Mouse (Mus musculus) cerebellum, adult 2 months (tissue): ENCODE measurements at regions not wholly inside any gene's neighbourhood (a gene's known extent, or its start where the extent isn't known, plus 50 kb on each side); places are given as distances from the start of the nearest gene placed in this dataset.

ENCODE experiments used
- CTCF ChIP-seq: fragments of 200-500 bp; IDR thresholded peaks from 2 replicates; pipeline ENCODE4 v1.5.1; 2011; ENCODE audit warnings: low read depth, mild to moderate bottlenecking, control low read depth, low read length, moderate library complexity, borderline replicate concordance; ENCODE audit not compliant: insufficient read depth
- POLR2A ChIP-seq: fragments of 200-500 bp; IDR thresholded peaks from 2 replicates; pipeline ENCODE4 v1.6.1; 2011; ENCODE audit warnings: low read length, control low read depth, borderline replicate concordance; ENCODE audit not compliant: insufficient read depth

- TF ChIP-seq CTCF (no peak), POLR2A (no peak)
These were observed 147.8 kb upstream of the Mdm1 start for GRCm38 (mm10) chr10:117993809-117994208.
